Mouse (Mus musculus) erythroblast, embryonic 14.5 days (primary cell): ENCODE data around the gene Them7.

Source experiments
- GATA1 ChIP-seq: IDR thresholded peaks from 2 replicates; pipeline ENCODE4 v1.6.1; 2012; ENCODE audit warnings: low read length, inconsistent platforms, mixed read lengths
- TAL1 ChIP-seq: IDR thresholded peaks from 3 replicates; pipeline ENCODE4 v1.6.1; 2012; ENCODE audit warnings: low read length, inconsistent platforms, mixed read lengths

GRCm38 (mm10) chr2:105333976-105334713 lies 110.0 kb downstream of the Them7 start:
- TF ChIP-seq GATA1 (no peak), TAL1 (no peak)
